Mouse (Mus musculus): ENCODE results near the gene Tmem235. TPM values are rescaled to one million over a fixed set of nuclear protein-coding genes. Genes with fewer than 3 reads are reported as not detected.

The Tmem235 gene
- 0.01 and 0.02 TPM in 2 replicates for polyA plus RNA-seq (2012; rRNA removed)

DNA sequence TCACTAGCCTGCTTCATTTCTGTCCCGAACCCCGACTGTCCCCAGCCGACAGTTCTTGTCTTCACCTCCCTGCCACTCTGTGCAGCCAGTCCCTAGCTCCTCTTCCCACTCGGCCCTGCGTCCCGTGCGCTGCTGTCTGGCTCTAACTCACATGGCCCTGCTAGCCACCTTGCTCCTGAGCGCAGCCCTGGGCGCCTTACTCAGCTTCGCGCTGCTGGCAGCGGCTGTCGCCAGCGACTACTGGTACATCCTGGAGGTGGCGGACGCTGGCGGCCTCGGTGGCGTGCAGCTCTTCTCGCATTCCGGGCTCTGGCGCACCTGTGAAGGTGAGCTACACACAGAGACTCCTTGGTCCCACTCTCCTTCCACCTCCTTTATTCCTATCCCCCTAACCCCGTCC is at the start of gene Tmem235:
Gene Tmem235, plus strand, starts transcription at position 152 of the 400 bp plus-strand sequence.

DNA sequence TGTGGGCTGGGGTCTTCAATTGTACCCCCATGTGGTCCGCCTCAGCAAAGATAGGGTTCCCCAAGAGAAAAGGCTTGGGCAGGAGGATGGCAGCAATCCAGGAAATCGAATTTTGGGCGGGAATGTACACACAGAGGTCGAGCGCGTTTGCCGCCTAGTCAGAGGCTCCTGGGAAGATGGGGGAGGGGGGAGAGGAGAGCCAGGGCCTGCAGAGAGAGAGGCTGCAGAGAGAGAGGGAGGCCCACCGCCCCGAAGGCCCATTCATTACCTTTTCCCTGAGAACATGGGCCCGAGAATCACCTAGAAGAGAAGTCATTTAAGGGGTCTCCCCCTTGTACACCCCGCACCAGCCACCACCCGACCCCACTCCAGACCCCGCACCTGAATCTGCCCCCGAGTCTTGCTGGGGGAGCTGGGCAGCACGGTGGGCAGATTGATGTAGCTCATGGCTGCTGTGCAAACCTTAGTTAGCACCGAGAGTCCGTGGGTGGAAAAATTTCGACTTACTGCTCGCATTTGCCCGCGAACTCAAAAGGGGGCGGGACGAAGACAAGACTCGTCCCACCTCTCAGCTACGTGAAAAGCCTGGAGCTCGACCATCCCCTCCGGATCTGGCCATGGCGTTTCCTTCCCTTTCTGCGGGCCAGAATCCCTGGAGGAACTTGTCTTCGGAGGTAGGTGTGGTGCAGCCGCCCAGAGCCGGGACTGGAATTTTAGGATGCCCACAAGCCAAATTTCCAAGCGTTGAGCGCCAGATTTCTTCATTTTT is 35.0 kb upstream of the Tmem235 start, which contains the start of the genes Afmid and Tk1:
Gene Afmid, plus strand, starts transcription at position 592 of the 769 bp plus-strand sequence.
Gene Tk1, minus strand, starts transcription at position 760 of the 769 bp plus-strand sequence.

GRCm38 (mm10) chr11:117848985-117849671 is 11.4 kb upstream of the Tmem235 start, which contains the start of gene Birc5:
Gene Birc5 (plus strand): TSS chr11:117849251.

GRCm38 (mm10) chr11:117872861-117873608 is 12.5 kb downstream of the Tmem235 start, which contains the start of gene Tha1:
Gene Tha1 (minus strand): TSS chr11:117873481.

Other genes with a start within 250 kb of the Tmem235 start
- 2.9 and 3.5 TPM in 2 replicates for gene Tnrc6c, start 206.5 kb upstream of the Tmem235 start, polyA plus RNA-seq (2012; rRNA removed)
- gene Tmc8, start 78.7 kb upstream of the Tmem235 start, polyA plus RNA-seq (2012; rRNA removed) = 10.3 and 12.3 TPM in 2 replicates
- 21.8 and 23.0 TPM in 2 replicates for gene Tmc6, start 78.6 kb upstream of the Tmem235 start, polyA plus RNA-seq (2012; rRNA removed)
- gene 6030468B19Rik, start 63.1 kb upstream of the Tmem235 start, polyA plus RNA-seq (2012; rRNA removed) = 33.7 and 42.6 TPM in 2 replicates
- 0.11 and 0.16 TPM in 2 replicates for gene Gm20708, start 51.1 kb upstream of the Tmem235 start, polyA plus RNA-seq (2012; rRNA removed)
- gene Syngr2, start 51.1 kb upstream of the Tmem235 start, polyA plus RNA-seq (2012; rRNA removed) = 38.8 and 42.8 TPM in 2 replicates
- gene Afmid, start 34.8 kb upstream of the Tmem235 start, polyA plus RNA-seq (2012; rRNA removed) = 22.7 and 23.1 TPM in 2 replicates
- 83.7 and 85.5 TPM in 2 replicates for gene Tk1, start 34.7 kb upstream of the Tmem235 start, polyA plus RNA-seq (2012; rRNA removed)
- gene Birc5, start 11.5 kb upstream of the Tmem235 start, polyA plus RNA-seq (2012; rRNA removed) = 88.8 and 90.2 TPM in 2 replicates
- gene Tha1, start 12.7 kb downstream of the Tmem235 start, polyA plus RNA-seq (2012; rRNA removed) = 3.7 and 4.0 TPM in 2 replicates
- gene Socs3, start 109.3 kb downstream of the Tmem235 start, polyA plus RNA-seq (2012; rRNA removed) = 7.3 and 7.5 TPM in 2 replicates
- 10.9 and 11.3 TPM in 2 replicates for gene Pgs1, start 125.5 kb downstream of the Tmem235 start, polyA plus RNA-seq (2012; rRNA removed)

Measured in liver, embryonic 18 days (tissue).